8 mouse cellular contexts compared by ENCODE assay signal in genomic region chr19:47538801-47539200, GRCm38 (mm10). TPM values are rescaled to one million over a fixed set of nuclear protein-coding genes. Genes with fewer than 3 reads are reported as not detected.
A peak's percentile ranks its signal among the peaks of the same experiment; 100 is the strongest.
DNase-seq lines count a peak whose midpoint lies in the region; ATAC-seq lines count a peak whose summit lies in the region.

No protein-coding gene starts in this region.

- H3K27ac ChIP-seq in embryonic facial prominence, embryonic 10.5 days (replicated peaks), result no peak overlapping the region
- H3K27ac ChIP-seq in liver, embryonic 11.5 days (ENCODE audit: low read depth, low read length), result no peak overlapping the region
- H3K27ac ChIP-seq in forebrain, embryonic 15.5 days (replicated peaks), result no peak overlapping the region

- peak overlapping the region; percentile 86 for H3K4me2 ChIP-seq in liver, embryonic 11.5 days
- H3K4me2 ChIP-seq in forebrain, embryonic 15.5 days (replicated peaks), result no peak overlapping the region

- no peaks in the 10 kb centered on the region for H3K9me3 ChIP-seq in embryonic facial prominence, embryonic 10.5 days
- H3K9me3 ChIP-seq in liver, embryonic 11.5 days (ENCODE audit: control insufficient read depth, low read length), result no peaks in the 10 kb centered on the region
- no peaks in the 10 kb centered on the region for H3K9me3 ChIP-seq in forebrain, embryonic 15.5 days

- peak; percentile 31 for DNase-seq in adrenal gland, postnatal 10 days
- no peak for DNase-seq in adrenal gland, adult 2 months
- DNase-seq in embryonic facial prominence, embryonic 10.5 days (ENCODE audit: low spot score), result peak; percentile 21
- no peak for DNase-seq in liver, embryonic 11.5 days (ENCODE audit: low spot score)
- no peak for DNase-seq in neural tube, embryonic 10.5 days (ENCODE audit: extremely low spot score, low spot score)
- DNase-seq in right cerebral cortex, postnatal 4 days, result no peak

- 0 out of 2 replicates have a peak, but pooled peaks have one; percentile 21 for ATAC-seq in liver, embryonic 11.5 days (replicated peaks; ENCODE audit: low FRiP score)
- peak; percentile 24; the same call in 1 of the 2 replicates for ATAC-seq in neutrophil, adult 5-6 weeks (ENCODE audit: extremely low read depth, insufficient number of reproducible peaks, low FRiP score, poor library complexity, severe bottlenecking)
- no peak for ATAC-seq in forebrain, embryonic 15.5 days (replicated peaks)

- no peak overlapping the region for H3K9ac ChIP-seq in liver, embryonic 11.5 days (ENCODE audit: low read depth, low read length)
- no peak overlapping the region for H3K9ac ChIP-seq in forebrain, embryonic 15.5 days (replicated peaks)

- H3K36me3 ChIP-seq in embryonic facial prominence, embryonic 10.5 days (replicated peaks), result peaks cover 4% of the 10 kb centered on the region
- peaks cover 1% of the 10 kb centered on the region; the same call in 1 of the 2 replicates for H3K36me3 ChIP-seq in liver, embryonic 11.5 days (ENCODE audit: control insufficient read depth, insufficient read depth, low read length)
- no peaks in the 10 kb centered on the region for H3K36me3 ChIP-seq in forebrain, embryonic 15.5 days

- H3K4me3 ChIP-seq in embryonic facial prominence, embryonic 10.5 days, result no peak overlapping the region
- 0 out of 2 replicates have a peak overlapping the region, but pooled peaks have one; percentile 6 for H3K4me3 ChIP-seq in liver, embryonic 11.5 days (ENCODE audit: low read depth, low read length)
- H3K4me3 ChIP-seq in forebrain, embryonic 15.5 days, result no peak overlapping the region

- no peaks in the 10 kb centered on the region for H3K27me3 ChIP-seq in embryonic facial prominence, embryonic 10.5 days (replicated peaks; ENCODE audit: low read depth, poor library complexity, severe bottlenecking)
- no peaks in the 10 kb centered on the region for H3K27me3 ChIP-seq in liver, embryonic 11.5 days (replicated peaks; ENCODE audit: control insufficient read depth, insufficient read depth, low read length)
- no peaks in the 10 kb centered on the region for H3K27me3 ChIP-seq in forebrain, embryonic 15.5 days

- H3K4me1 ChIP-seq in embryonic facial prominence, embryonic 10.5 days, result peaks cover 33% of the 10 kb centered on the region
- H3K4me1 ChIP-seq in liver, embryonic 11.5 days (replicated peaks; ENCODE audit: control insufficient read depth, insufficient read depth, low read length), result peaks cover 25% of the 10 kb centered on the region
- peaks cover 17% of the 10 kb centered on the region for H3K4me1 ChIP-seq in forebrain, embryonic 15.5 days

- 17% methylated on average over 6 of the region's 6 CpGs for WGBS in embryonic facial prominence, embryonic 10.5 days
- 2% methylated on average over 6 of the region's 6 CpGs for WGBS in liver, embryonic 11.5 days
- WGBS in forebrain, embryonic 15.5 days, result 37% methylated on average over 6 of the region's 6 CpGs

RNA-seq across cellular contexts. Expression of gene Stn1, which starts 1.5 kb away (rescaled TPM):
- 10 to 100 TPM; 13.1 to 18.7 TPM for total RNA-seq in adrenal gland, postnatal 10 days (2021)
- total RNA-seq in adrenal gland, adult 2 months (2021), result 10 to 100 TPM in 1 of 2 experiments, 1 to 10 TPM in 1; 8.3 to 11.9 TPM
- 10.8 TPM in 2 replicates for polyA plus RNA-seq in adrenal gland, adult 2 months (2012; rRNA removed)
- polyA plus RNA-seq in embryonic facial prominence, embryonic 10.5 days (2016; fragmentation: Nextera tagmentation; extraction: Ambion mirVana), result 68.3 and 70.6 TPM in 2 replicates
- 26.1 and 30.8 TPM in 2 replicates for polyA plus RNA-seq in liver, embryonic 11.5 days (2014; fragmentation: Nextera tagmentation; extraction: Ambion mirVana)
- total RNA-seq in neutrophil, adult 5-6 weeks (2017), result 25.0 and 26.6 TPM in 2 replicates
- 33.6 and 36.2 TPM in 2 replicates for polyA plus RNA-seq in forebrain, embryonic 15.5 days (2015; fragmentation: Nextera tagmentation; extraction: Ambion mirVana)

RNA-seq across cellular contexts. Expression of gene Slk, which starts 40.7 kb away (rescaled TPM):
- 10 to 100 TPM; 41.4 to 51.7 TPM for total RNA-seq in adrenal gland, postnatal 10 days (2021)
- 10 to 100 TPM; 35.6 to 44.1 TPM for total RNA-seq in adrenal gland, adult 2 months (2021)
- 2.7 and 3.1 TPM in 2 replicates for polyA plus RNA-seq in adrenal gland, adult 2 months (2012; rRNA removed)
- 7.8 and 8.9 TPM in 2 replicates for polyA plus RNA-seq in embryonic facial prominence, embryonic 10.5 days (2016; fragmentation: Nextera tagmentation; extraction: Ambion mirVana)
- 12.5 and 15.5 TPM in 2 replicates for polyA plus RNA-seq in liver, embryonic 11.5 days (2014; fragmentation: Nextera tagmentation; extraction: Ambion mirVana)
- total RNA-seq in neutrophil, adult 5-6 weeks (2017), result 165 and 167 TPM in 2 replicates
- polyA plus RNA-seq in forebrain, embryonic 15.5 days (2015; fragmentation: Nextera tagmentation; extraction: Ambion mirVana), result 7.1 and 8.0 TPM in 2 replicates

Comparison
In these comparisons a context has a peak if more than half of its experiments do, and no peak if none do; other contexts are left out.
1. DNase-seq: peak in adrenal gland, postnatal 10 days (single experiment) and embryonic facial prominence, embryonic 10.5 days (single experiment); none in adrenal gland, adult 2 months (single experiment), liver, embryonic 11.5 days (single experiment), neural tube, embryonic 10.5 days (single experiment) and right cerebral cortex, postnatal 4 days (single experiment).